Mouse (Mus musculus) midbrain, embryonic 13.5 days (tissue): ENCODE measurements around the gene Dazap1. TPM values are rescaled to one million over a fixed set of nuclear protein-coding genes. Genes with fewer than 3 reads are reported as not detected.

ENCODE experiments used
- ATAC-seq: fragments of 200-750 bp; cut with Nextera tagmentation; 2 replicates; pipeline ENCODE4 v1.8.0; 2017; ENCODE audit warnings: mild to moderate bottlenecking, moderate TSS enrichment, moderate library complexity
- H3K27ac ChIP-seq: fragments of 300-500 bp; sonication (generic); 2 replicates; pipeline ENCODE4 v1.5.1; 2015; ENCODE audit warnings: inconsistent platforms, mild to moderate bottlenecking, moderate library complexity
- H3K27me3 ChIP-seq: fragments of 300-500 bp; sonication (generic); 2 replicates; pipeline ENCODE4 v1.6.1; 2015; ENCODE audit warnings: mild to moderate bottlenecking, inconsistent platforms
- H3K36me3 ChIP-seq: fragments of 300-500 bp; sonication (generic); 2 replicates; pipeline ENCODE4 v1.6.1; 2015; ENCODE audit warnings: mild to moderate bottlenecking, inconsistent platforms
- H3K4me1 ChIP-seq: fragments of 300-500 bp; sonication (generic); replicated peaks from 2 replicates; pipeline ENCODE4 v1.6.1; 2015; ENCODE audit warnings: inconsistent platforms
- H3K4me2 ChIP-seq: fragments of 300-500 bp; sonication (generic); replicated peaks from 2 replicates; pipeline ENCODE4 v1.6.1; 2015; ENCODE audit warnings: moderate library complexity, mild to moderate bottlenecking, inconsistent platforms
- H3K4me3 ChIP-seq: fragments of 300-500 bp; sonication (generic); replicated peaks from 2 replicates; pipeline ENCODE4 v1.5.1; 2015; ENCODE audit warnings: mild to moderate bottlenecking, inconsistent platforms
- H3K9ac ChIP-seq: fragments of 300-500 bp; sonication (generic); replicated peaks from 2 replicates; pipeline ENCODE4 v1.6.1; 2015; ENCODE audit warnings: mild to moderate bottlenecking, inconsistent platforms
- H3K9me3 ChIP-seq: fragments of 300-500 bp; sonication (generic); 2 replicates; pipeline ENCODE4 v1.6.1; 2016; ENCODE audit warnings: mild to moderate bottlenecking, inconsistent platforms
- WGBS: fragments of 180-500 bp; shearing (Covaris S2); methylation state at CpG from one replicate; pipeline ENCODE4 v1.1.7; 2015; 5-methylcytosine and 5-hydroxymethylcytosine counted together
- polyA plus RNA-seq: library from polyadenylated mRNA; unstranded; fragments of >200 nt; fragmentation: Nextera tagmentation; extraction: Ambion mirVana; gene quantifications from 2 replicates; pipeline ENCODE4 v1.2.1, GENCODE M21; 2015

The Dazap1 gene
- polyA plus RNA-seq, 1 experiment from 2014 or later: 66.1 TPM

DNA sequence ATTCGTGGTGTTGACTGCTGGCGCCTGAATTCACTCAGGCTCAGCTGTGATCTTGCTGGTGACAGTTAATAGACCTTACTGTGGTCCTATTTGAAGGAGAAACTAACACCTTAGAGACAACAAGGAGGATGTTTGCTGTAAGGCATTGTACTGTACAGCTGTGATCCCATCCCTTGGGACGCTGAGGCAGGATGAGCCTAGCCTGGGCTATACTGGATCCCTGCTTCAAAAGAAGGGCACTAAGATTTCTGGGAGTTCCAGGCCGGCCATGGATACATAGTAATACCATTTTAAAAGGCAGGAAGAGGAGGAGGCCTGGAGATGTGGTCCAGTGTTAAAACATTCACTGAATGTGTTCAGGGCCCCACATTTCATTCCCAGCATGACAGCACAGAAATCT is 10.7 kb upstream of the Dazap1 start:
- H3K4me3 ChIP-seq: peak overlapping the region; percentile 61
- H3K9me3 ChIP-seq: no peaks in the 10 kb centered on the region

DNA sequence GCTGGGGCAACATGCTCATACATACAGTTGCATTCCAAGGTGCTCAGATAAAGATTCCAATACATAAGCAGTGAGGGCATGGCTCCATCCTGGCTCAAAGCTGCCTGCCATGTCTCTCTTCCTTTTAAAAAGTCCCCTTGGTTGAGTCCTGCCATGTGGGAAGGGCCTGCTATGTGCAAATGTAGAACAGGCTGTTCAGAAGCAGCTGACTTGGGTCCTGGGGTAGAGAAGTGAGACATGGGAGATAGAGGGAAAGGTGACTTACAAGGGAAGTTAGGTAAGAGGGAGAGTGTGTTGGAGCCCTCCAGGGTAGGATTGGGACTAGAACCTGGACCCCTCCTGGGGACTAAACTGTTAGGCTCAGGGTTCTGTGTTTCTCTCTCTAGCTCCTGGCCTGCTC is 9.3 kb upstream of the Dazap1 start:
- peaks cover 39% of the 10 kb centered on the region for H3K36me3 ChIP-seq
- no peaks in the 10 kb centered on the region for H3K9me3 ChIP-seq
- H3K9ac ChIP-seq: no peak overlapping the region
- no peak overlapping the region for H3K27ac ChIP-seq
- peaks cover 34% of the 10 kb centered on the region for H3K4me1 ChIP-seq
- no peak overlapping the region for H3K4me3 ChIP-seq
- H3K27me3 ChIP-seq: 0 out of 2 replicates have a peak, but pooled peaks cover 3% of the 10 kb centered on the region
- ATAC-seq: no peak
- no peak overlapping the region for H3K4me2 ChIP-seq

More for the DNA sequence above, 10.7 kb upstream of the Dazap1 start:
- Histone ChIP-seq H3K4me1 (peaks cover 30% of the 10 kb centered on the region), H3K36me3 (peaks cover 24% of the 10 kb centered on the region), H3K4me2 (peak overlapping the region; percentile 88), H3K27me3 (0 out of 2 replicates have a peak, but pooled peaks cover 7% of the 10 kb centered on the region), H3K27ac (no peak overlapping the region), H3K9ac (no peak overlapping the region)
- 87% methylated on average over 4 of the region's 4 CpGs for WGBS
- no peak for ATAC-seq

DNA sequence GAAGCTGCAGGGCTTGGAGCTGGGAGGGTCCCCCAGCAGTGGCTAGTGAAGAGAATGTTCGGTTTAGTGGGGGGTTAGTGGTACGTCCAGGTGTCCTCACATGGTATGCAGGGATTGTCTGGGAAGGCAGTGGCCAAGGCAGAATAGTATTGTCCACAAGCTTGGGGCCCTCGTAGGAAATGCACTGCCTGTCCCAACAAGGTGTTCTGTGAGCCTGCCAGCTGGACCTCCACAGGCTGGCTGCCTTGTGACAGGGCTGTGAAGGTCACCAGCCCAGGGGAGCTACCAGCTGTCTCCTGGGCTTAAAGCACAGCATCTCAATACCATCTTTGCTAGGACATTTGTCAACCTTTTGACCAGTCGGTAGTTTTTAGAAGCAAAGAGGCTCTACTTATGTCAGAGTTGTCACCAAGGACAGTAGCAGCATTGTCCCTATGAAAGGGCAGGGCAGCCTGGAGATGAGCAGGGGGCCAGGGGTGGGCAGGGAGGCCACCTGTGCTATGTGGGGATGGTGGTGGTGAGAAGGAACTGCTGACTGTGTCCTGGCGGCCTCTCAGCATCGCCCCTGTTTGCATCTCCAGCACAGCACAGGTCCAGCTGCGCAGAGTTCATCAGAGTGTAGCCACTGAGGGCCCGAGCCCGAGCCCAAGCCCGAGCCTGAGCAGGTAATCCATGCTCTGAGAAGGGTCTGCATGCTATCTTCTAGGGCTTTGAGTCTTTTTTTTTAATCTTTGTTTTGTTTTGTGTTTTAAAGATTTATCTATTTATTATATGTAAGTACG is 8.6 kb upstream of the Dazap1 start:
- Histone ChIP-seq H3K27ac (no peak overlapping the region), H3K9ac (0 out of 2 replicates have a peak overlapping the region, but pooled peaks have one; percentile 39), H3K9me3 (no peaks in the 10 kb centered on the region), H3K4me1 (peaks cover 33% of the 10 kb centered on the region), H3K4me2 (no peak overlapping the region), H3K36me3 (peaks cover 44% of the 10 kb centered on the region), H3K27me3 (no peaks in the 10 kb centered on the region), H3K4me3 (no peak overlapping the region)
- ATAC-seq: no peak
- WGBS: 91% methylated on average over 11 of the region's 11 CpGs

DNA sequence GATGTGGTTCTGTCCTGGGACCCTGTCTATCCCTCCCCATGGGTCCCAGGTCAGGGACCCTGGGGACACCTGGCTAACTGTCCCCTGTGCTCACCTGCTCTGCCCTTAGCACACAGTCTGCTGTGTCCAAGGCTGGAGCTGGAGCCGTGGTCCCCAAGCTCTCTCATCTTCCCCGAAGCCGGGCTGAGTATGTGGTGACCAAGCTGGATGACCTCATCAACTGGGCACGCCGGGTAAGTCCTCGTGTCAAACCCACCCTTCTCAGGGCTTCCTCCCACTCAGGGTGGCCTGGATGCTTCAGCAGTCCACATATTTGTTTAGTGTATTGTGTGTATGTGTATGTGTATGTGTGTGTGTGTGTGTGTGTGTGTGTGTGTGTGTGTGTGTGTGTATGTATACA is 7.7 kb upstream of the Dazap1 start:
- H3K27me3 ChIP-seq: no peaks in the 10 kb centered on the region
- H3K4me1 ChIP-seq: peaks cover 27% of the 10 kb centered on the region
- no peak overlapping the region for H3K27ac ChIP-seq
- no peaks in the 10 kb centered on the region for H3K9me3 ChIP-seq
- no peak for ATAC-seq
- H3K36me3 ChIP-seq: peaks cover 52% of the 10 kb centered on the region
- H3K9ac ChIP-seq: no peak overlapping the region
- H3K4me3 ChIP-seq: no peak overlapping the region
- no peak overlapping the region for H3K4me2 ChIP-seq
- whole genome bisulfite sequencing: 90% methylated on average over 6 of the region's 6 CpGs

DNA sequence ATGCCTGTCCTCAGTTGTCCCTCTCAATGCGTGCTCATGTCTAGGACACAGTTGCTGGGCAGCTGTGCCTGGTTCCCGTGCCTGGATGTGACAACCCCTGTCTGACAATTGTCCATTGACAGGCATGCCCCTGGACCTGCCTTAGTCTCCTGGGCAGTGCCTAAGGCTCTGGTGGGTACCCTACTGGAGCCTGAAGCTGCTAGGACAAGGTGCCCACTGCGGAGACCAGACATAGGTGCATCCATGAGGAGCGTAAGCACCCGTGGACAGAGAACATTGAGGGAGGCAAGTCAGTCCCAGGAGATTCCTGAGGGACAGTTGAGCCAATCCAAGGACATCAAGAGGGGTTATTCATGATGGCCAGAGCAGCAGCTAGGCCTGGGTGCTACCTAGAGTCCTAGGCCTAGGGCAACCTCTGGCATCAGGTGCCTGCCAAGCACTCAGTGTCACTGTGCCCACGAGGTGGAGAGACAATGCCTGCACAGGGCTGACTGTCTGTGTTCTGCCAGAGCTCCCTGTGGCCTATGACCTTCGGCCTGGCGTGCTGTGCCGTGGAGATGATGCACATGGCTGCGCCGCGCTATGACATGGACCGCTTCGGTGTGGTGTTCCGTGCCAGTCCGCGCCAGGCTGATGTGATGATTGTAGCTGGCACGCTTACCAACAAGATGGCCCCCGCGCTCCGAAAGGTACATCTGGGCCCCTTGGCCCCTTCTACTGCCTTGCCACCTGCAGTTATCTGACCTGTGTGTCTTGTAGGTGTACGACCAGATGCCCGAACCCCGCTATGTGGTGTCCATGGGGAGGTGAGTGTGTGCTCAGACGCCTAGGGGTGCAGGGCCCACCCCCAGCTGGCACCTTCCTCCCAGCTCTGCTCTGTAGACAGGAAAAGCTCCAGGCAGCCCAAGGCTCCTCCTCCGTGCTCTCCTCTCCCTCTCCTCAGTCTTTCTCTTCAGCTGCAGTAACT is 6.7 kb upstream of the Dazap1 start:
- Histone ChIP-seq H3K4me1 (peaks cover 37% of the 10 kb centered on the region), H3K9me3 (no peaks in the 10 kb centered on the region), H3K36me3 (peaks cover 61% of the 10 kb centered on the region), H3K9ac (no peak overlapping the region), H3K4me2 (no peak overlapping the region), H3K27me3 (no peaks in the 10 kb centered on the region), H3K4me3 (no peak overlapping the region), H3K27ac (no peak overlapping the region)
- ATAC-seq: no peak
- WGBS: 94% methylated on average over 26 of the region's 26 CpGs

DNA sequence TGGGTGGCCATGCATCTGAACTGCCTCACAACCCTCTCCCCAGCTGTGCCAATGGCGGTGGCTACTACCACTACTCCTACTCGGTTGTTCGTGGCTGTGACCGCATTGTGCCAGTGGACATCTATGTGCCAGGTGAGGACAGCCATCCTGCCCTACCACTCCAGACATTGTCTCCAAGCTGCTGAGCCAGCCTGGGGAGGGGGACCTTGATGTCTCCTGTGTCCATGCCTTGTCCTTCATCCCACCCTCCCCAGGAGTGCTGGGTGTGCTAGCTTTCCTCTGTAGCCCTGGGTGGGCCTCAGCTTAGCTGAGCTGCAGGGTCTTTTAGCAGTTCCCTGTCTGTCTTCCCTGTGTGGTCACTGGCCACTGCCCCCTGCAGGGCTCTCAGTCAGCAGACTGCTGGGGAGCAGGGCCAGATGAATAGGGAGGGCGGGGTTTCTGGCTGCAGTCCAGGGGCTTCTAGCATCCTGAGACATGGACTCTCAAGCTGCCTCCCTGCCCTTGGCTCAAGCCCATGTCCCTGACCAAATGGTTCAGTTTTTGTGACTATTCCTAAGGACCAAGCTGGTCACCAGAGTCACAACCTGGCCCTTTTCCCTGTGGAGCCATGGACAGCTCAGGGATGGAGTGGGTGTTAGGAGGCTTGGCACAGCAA is 5.3 kb upstream of the Dazap1 start:
- Histone ChIP-seq H3K4me3 (no peak overlapping the region), H3K27ac (peak overlapping the region; percentile 15; the same call in 1 of the 2 replicates), H3K4me2 (no peak overlapping the region; the same call in 1 of the 2 replicates), H3K9ac (peak overlapping the region; percentile 29), H3K4me1 (peaks cover 36% of the 10 kb centered on the region), H3K36me3 (peaks cover 61% of the 10 kb centered on the region), H3K27me3 (no peaks in the 10 kb centered on the region), H3K9me3 (no peaks in the 10 kb centered on the region)
- 81% methylated on average over 5 of the region's 5 CpGs for WGBS
- no peak for ATAC-seq

DNA sequence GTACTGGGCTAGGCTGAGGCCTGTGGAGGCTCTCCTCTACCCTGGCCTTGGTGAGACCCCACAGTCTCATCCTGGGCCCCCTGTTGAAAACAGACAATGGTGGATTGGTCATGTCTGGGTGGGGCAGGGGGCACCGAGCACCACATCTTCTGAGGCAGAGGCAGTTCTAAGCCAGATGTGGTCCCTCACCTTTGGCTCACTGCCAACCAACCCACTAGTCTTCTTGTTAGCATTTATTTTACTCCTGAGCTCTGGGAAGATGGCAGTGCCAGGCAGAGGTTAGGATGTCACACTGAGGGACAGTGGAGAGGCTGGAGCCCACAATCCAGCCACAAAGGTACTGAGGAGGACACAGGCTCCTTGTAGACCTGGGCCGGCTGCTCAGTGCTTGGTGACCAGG is 3.4 kb upstream of the Dazap1 start:
- Histone ChIP-seq H3K9me3 (no peaks in the 10 kb centered on the region), H3K27me3 (no peaks in the 10 kb centered on the region), H3K27ac (no peak overlapping the region), H3K36me3 (peaks cover 61% of the 10 kb centered on the region), H3K4me3 (no peak overlapping the region), H3K4me1 (peaks cover 46% of the 10 kb centered on the region), H3K9ac (no peak overlapping the region), H3K4me2 (no peak overlapping the region)
- 94% methylated on average over 2 of the region's 2 CpGs for WGBS
- ATAC-seq: no peak

DNA sequence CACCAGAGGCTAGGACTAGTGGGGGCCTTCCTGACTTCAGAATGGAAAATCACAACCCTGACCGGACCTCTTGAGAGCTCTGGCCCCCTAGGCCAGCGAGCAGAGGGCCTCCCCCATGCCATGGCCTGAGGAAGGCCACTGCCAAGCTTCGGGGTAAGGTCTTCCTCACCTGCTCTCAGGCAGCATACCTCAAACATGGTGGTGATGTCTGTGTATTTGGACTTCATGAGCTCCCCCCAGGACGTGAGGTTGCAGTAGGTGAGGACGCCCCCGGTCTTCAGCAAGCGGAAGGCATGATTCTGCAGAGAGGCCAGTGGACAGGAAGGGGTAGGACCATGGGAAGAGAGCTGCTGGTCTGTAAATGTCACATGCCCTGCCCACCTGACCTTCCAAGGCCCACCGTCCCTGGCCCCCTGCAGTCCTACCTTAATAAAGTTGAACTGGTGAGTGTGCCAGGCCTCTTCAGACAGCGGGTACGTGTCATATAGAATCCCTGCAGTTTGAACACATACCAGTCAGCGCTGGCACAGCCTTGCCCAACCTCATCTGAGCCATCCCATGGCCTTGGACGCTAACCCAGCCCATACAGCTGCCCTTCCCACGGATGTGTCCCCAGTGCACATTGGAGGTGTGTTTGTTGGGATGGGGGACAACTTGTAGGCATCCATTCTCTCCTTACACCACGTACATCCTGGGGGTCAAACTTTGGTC is 2.4 kb upstream of the Dazap1 start:
- Histone ChIP-seq H3K27me3 (no peaks in the 10 kb centered on the region), H3K4me2 (0 out of 2 replicates have a peak overlapping the region, but pooled peaks have one; percentile 68), H3K9me3 (no peaks in the 10 kb centered on the region), H3K27ac (no peak overlapping the region), H3K4me3 (no peak overlapping the region), H3K9ac (no peak overlapping the region), H3K36me3 (peaks cover 53% of the 10 kb centered on the region), H3K4me1 (peaks cover 46% of the 10 kb centered on the region)
- 89% methylated on average over 14 of the region's 14 CpGs for WGBS
- no peak for ATAC-seq

DNA sequence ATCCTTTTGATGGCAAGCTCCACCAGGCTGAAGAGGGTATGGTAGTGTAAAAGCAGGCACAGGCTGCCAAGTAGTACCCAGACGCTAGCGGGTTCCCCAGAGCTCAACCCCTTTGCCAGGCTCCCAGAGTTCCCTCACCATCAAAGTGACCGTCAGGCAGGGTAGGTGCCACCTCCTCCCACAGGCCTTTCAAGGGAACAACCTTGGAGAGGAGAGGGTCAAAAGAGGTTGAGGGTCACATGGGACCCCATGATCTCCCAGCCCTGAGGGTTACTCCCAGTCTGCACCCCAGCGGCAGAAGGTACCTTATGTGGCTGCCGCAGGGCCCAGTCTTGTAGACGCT is 1.9 kb upstream of the Dazap1 start:
- H3K9me3 ChIP-seq: no peaks in the 10 kb centered on the region
- H3K4me1 ChIP-seq: peaks cover 49% of the 10 kb centered on the region
- peak overlapping the region; percentile 9; the same call in 1 of the 2 replicates for H3K4me3 ChIP-seq
- WGBS: 75% methylated on average over 6 of the region's 6 CpGs
- 0 out of 2 replicates have a peak overlapping the region, but pooled peaks have one; percentile 85 for H3K27ac ChIP-seq
- peaks cover 47% of the 10 kb centered on the region for H3K36me3 ChIP-seq
- peak overlapping the region; percentile 66 for H3K9ac ChIP-seq
- peak overlapping the region; percentile 68 for H3K4me2 ChIP-seq
- H3K27me3 ChIP-seq: no peaks in the 10 kb centered on the region
- no peak for ATAC-seq

DNA sequence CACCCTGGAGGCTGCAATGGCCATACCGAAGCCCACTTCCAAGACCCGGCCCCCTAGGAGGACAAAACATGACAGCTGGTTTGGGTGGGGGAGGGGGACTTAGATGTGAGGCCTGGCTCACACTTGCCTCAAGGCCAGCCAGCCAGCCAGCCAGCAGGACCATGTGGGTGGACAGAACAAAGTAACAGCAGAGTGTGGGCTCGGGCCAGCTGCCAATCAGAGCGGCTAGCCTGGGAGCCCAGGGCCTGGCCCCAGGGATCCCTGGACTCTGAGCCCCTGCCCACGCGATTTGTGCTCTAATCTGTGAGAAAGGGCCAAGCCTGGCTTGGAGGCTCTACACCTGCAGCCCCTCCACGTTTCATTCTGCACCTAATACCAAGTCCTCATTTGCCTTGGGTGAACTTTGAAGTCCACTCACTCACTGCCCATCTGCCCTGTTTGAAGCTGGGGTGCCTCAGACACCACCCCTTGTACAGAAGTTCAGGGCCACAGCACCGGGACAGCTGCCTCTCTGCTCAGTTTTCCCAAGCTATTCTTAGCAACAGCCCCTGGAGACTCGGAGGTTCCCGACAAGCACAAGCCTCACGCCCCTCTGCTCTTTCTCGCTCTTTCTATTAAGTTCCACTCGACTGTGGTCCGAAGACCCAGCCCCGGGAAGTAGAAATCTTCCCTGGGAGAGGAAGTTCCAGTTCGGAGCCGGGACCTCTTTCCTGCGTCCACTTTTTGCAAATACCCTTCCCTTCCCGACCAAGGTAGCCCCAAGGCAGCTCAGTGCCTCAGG is 1.2 kb upstream of the Dazap1 start:
- H3K27me3 ChIP-seq: no peaks in the 10 kb centered on the region

DNA sequence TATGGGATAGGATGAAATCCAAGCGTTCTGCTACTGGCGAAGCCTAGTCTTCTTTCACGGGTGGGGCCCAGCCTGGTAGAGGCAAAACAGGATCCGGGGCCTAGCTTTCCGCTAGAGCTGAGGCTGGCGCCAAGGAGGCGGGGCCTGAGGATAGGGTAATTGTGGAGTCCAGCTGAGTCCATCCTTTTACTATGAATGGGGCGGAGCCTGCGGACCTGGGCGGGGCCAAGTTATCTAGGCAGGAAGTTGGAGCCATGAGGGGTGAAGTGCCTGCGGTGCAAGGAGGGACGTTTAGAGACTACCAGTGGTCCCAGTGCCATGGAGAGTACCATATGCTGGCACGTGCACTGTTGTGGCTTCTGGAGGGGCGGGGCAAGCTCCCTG is 291 bp downstream of the Dazap1 start:
- peak; percentile 28 for ATAC-seq
- Histone ChIP-seq H3K4me3 (peak overlapping the region; percentile 41), H3K36me3 (peaks cover 26% of the 10 kb centered on the region), H3K9ac (peak overlapping the region; percentile 66), H3K4me2 (peak overlapping the region; percentile 68), H3K27ac (peak overlapping the region; percentile 85), H3K27me3 (no peaks in the 10 kb centered on the region), H3K9me3 (no peaks in the 10 kb centered on the region), H3K4me1 (peaks cover 52% of the 10 kb centered on the region)
- WGBS: 0% methylated on average over 14 of the region's 14 CpGs

More for the DNA sequence above, 1.2 kb upstream of the Dazap1 start:
- peak overlapping the region; percentile 68 for H3K4me2 ChIP-seq
- H3K27ac ChIP-seq: peak overlapping the region; percentile 85
- H3K4me1 ChIP-seq: peaks cover 49% of the 10 kb centered on the region
- 6% methylated on average over 19 of the region's 19 CpGs for WGBS
- H3K9me3 ChIP-seq: no peaks in the 10 kb centered on the region
- no peak for ATAC-seq
- H3K9ac ChIP-seq: peak overlapping the region; percentile 66
- H3K4me3 ChIP-seq: peak overlapping the region; percentile 41
- H3K36me3 ChIP-seq: peaks cover 41% of the 10 kb centered on the region
